Mouse (Mus musculus) urinary bladder, adult 18-20 months (tissue): ENCODE results near the gene Zfp616.

Source experiments
- DNase-seq, 2 experiments: peaks; one replicate each; pipeline ENCODE4 v3.0.0; 2022; ENCODE audit warnings: low spot score in 2 of 2, mixed read lengths in 2 of 2

Zfp616 gene

DNA sequence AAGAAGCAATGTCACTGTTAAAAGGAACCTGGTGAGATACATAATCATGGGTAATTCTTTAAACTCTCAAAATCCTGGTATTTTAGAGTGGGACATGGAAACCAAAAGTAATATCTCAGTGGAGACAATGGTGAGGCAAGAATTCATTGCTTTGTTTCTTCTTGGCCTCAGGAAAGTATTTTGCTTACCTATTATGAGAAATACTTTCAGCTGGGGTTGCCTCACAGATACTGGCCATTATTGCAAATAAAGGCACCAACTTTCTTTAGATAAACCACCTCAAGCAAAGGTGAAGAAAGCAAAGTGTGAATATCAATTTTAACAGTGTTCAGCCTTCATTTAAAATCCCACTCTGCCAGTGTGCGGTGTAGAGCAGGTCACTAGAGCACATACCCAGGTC, at the start of gene Zfp616:
Gene Zfp616, plus strand, starts transcription at position 301 of the 400 bp plus-strand sequence.
- no peak for DNase-seq

- DNase-seq: no peak
These were observed 18.4 kb upstream of the Zfp616 start for GRCm38 (mm10) chr11:74051347-74051746.

DNA sequence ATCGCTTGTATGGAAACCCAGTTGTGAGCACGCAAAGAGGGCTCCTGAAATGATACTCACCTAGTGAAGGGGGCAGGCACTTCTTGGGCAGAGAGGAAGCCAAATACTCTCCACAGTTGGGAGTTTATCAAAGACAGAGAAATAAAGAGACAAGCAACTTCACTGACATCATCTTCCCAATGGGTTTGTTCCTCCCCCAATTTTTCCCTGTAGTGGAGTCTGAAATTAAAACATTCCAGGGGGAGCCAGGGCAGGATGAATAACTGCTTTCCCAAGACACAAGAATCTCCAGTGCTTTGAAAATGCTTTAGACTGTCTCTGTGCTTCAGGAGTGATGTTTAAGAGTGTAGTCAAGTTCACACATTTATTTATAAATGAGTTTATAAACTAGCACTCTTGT, 13.3 kb upstream of the Zfp616 start, which contains the start of the genes Olfr139 and Olfr399:
Gene Olfr139, minus strand, starts transcription at position 101 of the 400 bp plus-strand sequence.
Gene Olfr399, minus strand, starts transcription at position 165 of the 400 bp plus-strand sequence.
- DNase-seq: no peak

- no peak for DNase-seq
These were observed 31.0 kb downstream of the Zfp616 start for GRCm38 (mm10) chr11:74100724-74101123.

- DNase-seq: no peak
These were observed 31.8 kb downstream of the Zfp616 start for GRCm38 (mm10) chr11:74101507-74101906.

DNA sequence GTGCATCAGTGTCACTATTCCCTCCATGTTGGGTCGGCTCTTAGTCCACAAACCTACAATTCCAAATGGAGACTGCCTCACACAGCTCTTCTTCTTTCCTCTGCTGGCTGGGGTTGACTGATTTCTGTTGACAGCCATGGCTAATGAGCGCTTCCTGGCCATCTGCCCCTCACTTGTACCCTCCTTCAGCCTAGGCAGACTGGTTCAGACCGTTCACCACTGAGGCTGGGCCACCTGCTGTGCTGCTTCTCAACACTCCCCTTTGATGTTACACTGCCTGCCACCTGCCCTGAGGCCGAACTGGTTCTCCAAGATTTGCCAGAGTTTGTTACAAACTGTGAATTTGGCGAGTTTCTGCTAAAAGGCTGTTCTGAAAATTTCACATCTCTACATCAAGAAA, 35.3 kb downstream of the Zfp616 start:
- no peak for DNase-seq

GRCm38 (mm10) chr11:74113412-74113811, 43.7 kb downstream of the Zfp616 start, which contains the start of gene Olfr401:
Olfr401 (plus strand) TSS chr11:74113712.
- no peak for DNase-seq
